Mouse (Mus musculus) stomach, embryonic 15.5 days (tissue): ENCODE data around the gene Exosc8. TPM values are rescaled to one million over a fixed set of nuclear protein-coding genes. Genes with fewer than 3 reads are reported as not detected.
"Not testable (repeated sequence)": the region's sequence is repeated elsewhere in the genome, so short reads cannot be mapped to it uniquely, and the experiment has no call there.

Experiments
- ATAC-seq: fragments of 200-750 bp; cut with Nextera tagmentation; 2 replicates; pipeline ENCODE4 v1.8.0; 2017; ENCODE audit warnings: low read depth, moderate number of reproducible peaks, moderate TSS enrichment; ENCODE audit not compliant: insufficient read depth, low FRiP score
- H3K27ac ChIP-seq: fragments of 300-500 bp; sonication (generic); 2 replicates; pipeline ENCODE4 v1.5.1; 2015; ENCODE audit warnings: mild to moderate bottlenecking, inconsistent platforms
- H3K27me3 ChIP-seq: fragments of 300-500 bp; sonication (generic); replicated peaks from 2 replicates; pipeline ENCODE4 v1.6.1; 2015; ENCODE audit warnings: inconsistent platforms
- H3K36me3 ChIP-seq: fragments of 300-500 bp; sonication (generic); 2 replicates; pipeline ENCODE4 v1.6.1; 2015; ENCODE audit warnings: inconsistent platforms
- H3K4me1 ChIP-seq: fragments of 300-500 bp; sonication (generic); 2 replicates; pipeline ENCODE4 v1.6.1; 2015; ENCODE audit warnings: inconsistent platforms
- H3K4me2 ChIP-seq: fragments of 300-500 bp; sonication (generic); 2 replicates; pipeline ENCODE4 v1.6.1; 2015; ENCODE audit warnings: mild to moderate bottlenecking, inconsistent platforms
- H3K4me3 ChIP-seq: fragments of 300-500 bp; sonication (generic); replicated peaks from 2 replicates; pipeline ENCODE4 v1.5.1; 2015; ENCODE audit warnings: inconsistent platforms
- H3K9ac ChIP-seq: fragments of 300-500 bp; sonication (generic); 2 replicates; pipeline ENCODE4 v1.6.1; 2015; ENCODE audit warnings: inconsistent platforms
- H3K9me3 ChIP-seq: fragments of 300-500 bp; sonication (generic); 2 replicates; pipeline ENCODE4 v1.6.1; 2016; ENCODE audit warnings: inconsistent platforms
- WGBS: fragments of 180-500 bp; shearing (Covaris S2); methylation state at CpG from one replicate; pipeline ENCODE4 v1.1.7; 2015; 5-methylcytosine and 5-hydroxymethylcytosine counted together
- polyA plus RNA-seq: library from polyadenylated mRNA; unstranded; fragments of >200 nt; fragmentation: Nextera tagmentation; extraction: Ambion mirVana; gene quantifications from 2 replicates; pipeline ENCODE4 v1.2.1, GENCODE M21; 2015

Exosc8 gene
- polyA plus RNA-seq, 1 experiment from 2014 or later: 104 TPM

GRCm38 (mm10) chr3:54704106-54704505 is 31.1 kb downstream of the Exosc8 start:
- not testable (repeated sequence) for H3K4me3 ChIP-seq, H3K4me2 ChIP-seq, H3K9ac ChIP-seq, H3K27ac ChIP-seq, H3K4me1 ChIP-seq, H3K27me3 ChIP-seq, H3K9me3 ChIP-seq, ATAC-seq
- peaks cover 37% of the 10 kb centered on the region for H3K36me3 ChIP-seq
- 96% methylated on average over 8 of the region's 8 CpGs for WGBS

GRCm38 (mm10) chr3:54699759-54700301 is 35.4 kb downstream of the Exosc8 start:
- Histone ChIP-seq H3K27me3 (no peaks in the 10 kb centered on the region), H3K27ac (no peak overlapping the region), H3K4me1 (no peaks in the 10 kb centered on the region), H3K9me3 (no peaks in the 10 kb centered on the region), H3K9ac (no peak overlapping the region), H3K36me3 (peaks cover 35% of the 10 kb centered on the region), H3K4me3 (no peak overlapping the region), H3K4me2 (no peak overlapping the region)
- ATAC-seq: no peak
- 64% methylated on average over 5 of the region's 5 CpGs for WGBS

- Histone ChIP-seq H3K27me3 (0 out of 2 replicates have a peak, but pooled peaks cover 3% of the 10 kb centered on the region), H3K4me3 (peak overlapping the region; percentile 77), H3K36me3 (peaks cover 11% of the 10 kb centered on the region; the same call in 1 of the 2 replicates), H3K27ac (peak overlapping the region; percentile 89), H3K9ac (peak overlapping the region; percentile 65), H3K9me3 (no peaks in the 10 kb centered on the region), H3K4me1 (0 out of 2 replicates have a peak, but pooled peaks cover 3% of the 10 kb centered on the region), H3K4me2 (peak overlapping the region; percentile 56)
- 0 out of 2 replicates have a peak, but pooled peaks have one; percentile 0 for ATAC-seq
- WGBS: 0% methylated on average over 8 of the region's 8 CpGs
Measured at GRCm38 (mm10) chr3:54693056-54693415, 42.2 kb downstream of the Exosc8 start.

DNA sequence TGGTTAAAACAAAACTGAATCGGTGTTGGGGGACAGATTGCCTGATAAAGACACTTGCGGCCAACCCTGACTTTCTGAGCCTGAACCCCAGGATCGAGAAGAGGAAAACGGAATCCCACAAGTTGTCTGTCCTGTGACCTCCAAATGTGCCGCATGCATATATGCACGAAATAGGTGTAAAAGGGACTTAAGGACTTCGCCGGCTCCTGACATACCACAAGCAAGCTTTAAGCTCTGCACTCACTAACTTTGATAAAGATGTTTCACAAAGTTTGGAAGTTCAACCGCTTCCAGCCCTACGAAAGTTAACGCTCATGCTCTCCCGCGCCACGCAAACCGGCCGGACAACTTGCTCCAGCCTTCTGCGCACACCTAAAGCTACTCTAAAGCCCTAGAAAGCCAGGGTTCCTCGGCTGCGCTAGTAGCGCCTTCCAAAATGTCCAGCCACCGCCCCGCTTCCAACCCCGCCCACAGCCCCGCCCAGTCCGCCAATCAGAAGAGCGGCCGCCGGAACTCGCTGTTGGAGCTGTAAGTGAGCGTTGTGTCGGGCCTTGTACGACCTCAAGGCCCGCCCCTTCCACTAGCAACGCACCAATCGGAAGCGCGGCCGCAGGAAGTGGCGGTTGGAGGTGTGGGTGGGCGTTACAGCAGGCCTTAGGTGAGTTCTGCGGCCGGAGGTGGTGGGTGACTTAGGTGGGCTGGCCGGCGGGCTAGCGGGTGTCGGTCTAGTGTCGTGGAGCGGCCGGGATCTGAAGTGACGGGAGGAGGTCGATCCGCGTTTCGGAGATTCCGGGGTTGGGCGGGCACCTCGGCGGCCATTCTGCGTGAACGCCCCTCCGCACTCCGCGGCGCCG is 42.8 kb downstream of the Exosc8 start, which contains the start of gene Supt20:
Gene Supt20 (plus strand): TSS at position 606 of the 854 bp plus-strand sequence.
- Histone ChIP-seq H3K27ac (peak within 1 kb of the TSS; percentile 89), H3K36me3 (peaks cover 11% of the 10 kb centered on the region; the same call in 1 of the 2 replicates), H3K9me3 (no peaks in the 10 kb centered on the region), H3K4me3 (peak within 1 kb of the TSS; percentile 77), H3K4me1 (0 out of 2 replicates have a peak, but pooled peaks cover 6% of the 10 kb centered on the region), H3K27me3 (0 out of 2 replicates have a peak, but pooled peaks cover 3% of the 10 kb centered on the region), H3K4me2 (peak within 1 kb of the TSS; percentile 86), H3K9ac (peak within 1 kb of the TSS; percentile 65)
- under 1% methylated on average over 65 of the region's 65 CpGs for WGBS
- ATAC-seq: peak; percentile 99

DNA sequence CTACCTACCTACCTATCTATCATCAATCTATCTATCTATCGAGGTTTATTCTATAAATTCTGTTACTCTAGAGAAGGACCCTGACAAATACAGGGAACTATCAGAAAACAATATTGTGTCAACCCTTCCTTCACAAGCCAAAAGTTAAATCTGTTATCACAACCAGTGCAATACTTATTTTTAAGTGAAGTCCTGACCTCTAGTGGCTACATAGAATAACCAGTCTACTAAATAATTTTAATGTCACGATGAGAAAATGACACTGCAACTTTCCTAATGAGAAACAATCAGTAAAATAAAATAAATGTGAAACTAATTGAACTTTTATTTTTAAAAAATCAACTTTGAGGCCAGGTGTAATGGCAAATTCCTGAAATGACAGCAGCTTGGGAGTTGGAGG is 46.1 kb downstream of the Exosc8 start:
- ATAC-seq: no peak
- 40% methylated on average over 2 of the region's 2 CpGs for WGBS

GRCm38 (mm10) chr3:54687245-54687644 is 47.9 kb downstream of the Exosc8 start:
- 39% methylated on average over 2 of the region's 2 CpGs for WGBS
- no peak for ATAC-seq
- Histone ChIP-seq H3K9ac (no peak overlapping the region), H3K9me3 (no peaks in the 10 kb centered on the region), H3K4me3 (no peak overlapping the region), H3K36me3 (no peaks in the 10 kb centered on the region), H3K4me1 (0 out of 2 replicates have a peak, but pooled peaks cover 3% of the 10 kb centered on the region), H3K27me3 (0 out of 2 replicates have a peak, but pooled peaks cover 3% of the 10 kb centered on the region), H3K4me2 (no peak overlapping the region), H3K27ac (no peak overlapping the region)

More for the DNA sequence above, 46.1 kb downstream of the Exosc8 start:
- Histone ChIP-seq H3K9me3 (no peaks in the 10 kb centered on the region), H3K4me1 (0 out of 2 replicates have a peak, but pooled peaks cover 3% of the 10 kb centered on the region), H3K27me3 (0 out of 2 replicates have a peak, but pooled peaks cover 3% of the 10 kb centered on the region), H3K36me3 (no peaks in the 10 kb centered on the region), H3K4me3 (no peak overlapping the region), H3K4me2 (no peak overlapping the region), H3K9ac (no peak overlapping the region), H3K27ac (no peak overlapping the region)

DNA sequence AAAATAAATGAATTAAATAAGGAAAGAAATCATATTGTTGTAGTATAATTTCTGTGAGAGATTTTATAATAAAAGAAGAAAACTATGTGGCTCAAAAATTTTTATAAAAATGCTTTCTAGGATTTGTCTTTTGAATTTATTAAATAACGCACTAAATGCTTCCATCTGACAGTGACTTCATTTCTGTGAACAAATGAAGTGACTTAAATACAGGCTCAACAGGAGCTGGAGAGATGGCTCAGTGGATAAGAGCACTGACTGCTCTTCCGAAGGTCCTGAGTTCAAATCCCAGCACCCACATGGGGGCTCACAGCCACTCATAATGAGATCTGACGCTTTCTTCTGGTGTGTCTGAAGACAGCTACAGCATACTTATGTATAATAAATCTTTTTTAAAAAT is 50.0 kb downstream of the Exosc8 start:
- H3K36me3 ChIP-seq: no peaks in the 10 kb centered on the region
- ATAC-seq: no peak
- no peaks in the 10 kb centered on the region for H3K9me3 ChIP-seq
- no peak overlapping the region for H3K9ac ChIP-seq
- H3K4me3 ChIP-seq: no peak overlapping the region
- H3K4me1 ChIP-seq: 0 out of 2 replicates have a peak, but pooled peaks cover 3% of the 10 kb centered on the region
- H3K27me3 ChIP-seq: no peaks in the 10 kb centered on the region
- H3K27ac ChIP-seq: no peak overlapping the region
- no peak overlapping the region for H3K4me2 ChIP-seq
- 90% methylated on average over 3 of the region's 3 CpGs for WGBS

- ATAC-seq: no peak
- 0 out of 2 replicates have a peak, but pooled peaks cover 6% of the 10 kb centered on the region for H3K27me3 ChIP-seq
- no peaks in the 10 kb centered on the region for H3K4me1 ChIP-seq
- H3K9ac ChIP-seq: no peak overlapping the region
- no peaks in the 10 kb centered on the region for H3K9me3 ChIP-seq
- no peak overlapping the region for H3K4me2 ChIP-seq
- no peak overlapping the region for H3K4me3 ChIP-seq
- WGBS: 60% methylated on average over 6 of the region's 6 CpGs
- no peak overlapping the region for H3K27ac ChIP-seq
- no peaks in the 10 kb centered on the region for H3K36me3 ChIP-seq
Measured at GRCm38 (mm10) chr3:54681310-54682204, 53.6 kb downstream of the Exosc8 start.

Other genes starting within 250 kb of the Exosc8 start
- 81.1 and 85.0 TPM in 2 replicates for gene Supt20, start 42.6 kb downstream of the Exosc8 start, polyA plus RNA-seq
- 0.79 TPM in 1 of 2 replicates, not detected in the other for gene Gm21958, start 21.0 kb downstream of the Exosc8 start, polyA plus RNA-seq
- gene Alg5, start 146 bp upstream of the Exosc8 start, polyA plus RNA-seq: 63.8 and 65.6 TPM in 2 replicates
- gene Smad9, start 20.2 kb upstream of the Exosc8 start, polyA plus RNA-seq: 1.2 and 1.3 TPM in 2 replicates
- 35.7 and 42.9 TPM in 2 replicates for gene Rfxap, start 72.4 kb upstream of the Exosc8 start, polyA plus RNA-seq
- gene Sertm1, start 180.5 kb upstream of the Exosc8 start, polyA plus RNA-seq: 0.10 and 0.18 TPM in 2 replicates